Mouse (Mus musculus): Measurements from ENCODE around the gene Mta2. TPM values are rescaled to one million over a fixed set of nuclear protein-coding genes. Genes with fewer than 3 reads are reported as not detected.

The Mta2 gene
- total RNA-seq (2023): 190 TPM

DNA sequence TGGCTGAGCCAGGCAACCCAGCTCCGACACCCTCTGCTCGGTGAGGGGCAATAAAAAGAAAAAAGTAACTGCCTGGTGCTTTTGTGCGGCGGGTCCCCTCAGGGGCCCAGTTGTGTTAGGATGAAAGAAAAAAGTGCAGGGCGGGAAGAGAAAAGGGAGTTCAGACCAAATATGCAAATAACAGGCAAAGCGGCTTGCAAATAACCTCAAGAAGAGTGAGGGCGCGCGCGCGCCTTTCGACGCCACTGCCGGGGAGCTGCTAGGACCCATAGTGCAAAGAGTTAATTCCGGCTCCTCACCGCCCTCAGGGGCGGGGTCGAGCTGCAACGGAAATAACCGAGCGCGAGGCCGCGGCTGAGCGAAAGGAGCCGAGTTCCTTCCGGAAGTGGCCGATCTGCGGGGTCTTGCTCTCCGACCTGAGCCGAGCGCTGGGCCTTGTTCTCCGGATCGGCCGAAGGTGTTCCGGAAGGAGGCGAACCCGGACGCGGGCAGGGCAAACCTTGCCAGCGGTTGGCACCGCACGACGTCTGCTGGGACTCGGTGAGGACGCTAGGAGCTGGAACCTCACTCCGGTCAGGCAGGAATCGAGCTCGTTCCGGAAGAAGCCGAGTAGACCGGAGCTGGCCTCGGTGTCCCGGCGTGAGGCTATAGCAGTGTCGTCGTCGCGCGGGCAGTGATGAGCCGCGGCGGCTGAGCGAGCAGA is at the start of gene Mta2:
Gene Mta2 (plus strand): TSS at position 361 of the 703 bp plus-strand sequence.

DNA sequence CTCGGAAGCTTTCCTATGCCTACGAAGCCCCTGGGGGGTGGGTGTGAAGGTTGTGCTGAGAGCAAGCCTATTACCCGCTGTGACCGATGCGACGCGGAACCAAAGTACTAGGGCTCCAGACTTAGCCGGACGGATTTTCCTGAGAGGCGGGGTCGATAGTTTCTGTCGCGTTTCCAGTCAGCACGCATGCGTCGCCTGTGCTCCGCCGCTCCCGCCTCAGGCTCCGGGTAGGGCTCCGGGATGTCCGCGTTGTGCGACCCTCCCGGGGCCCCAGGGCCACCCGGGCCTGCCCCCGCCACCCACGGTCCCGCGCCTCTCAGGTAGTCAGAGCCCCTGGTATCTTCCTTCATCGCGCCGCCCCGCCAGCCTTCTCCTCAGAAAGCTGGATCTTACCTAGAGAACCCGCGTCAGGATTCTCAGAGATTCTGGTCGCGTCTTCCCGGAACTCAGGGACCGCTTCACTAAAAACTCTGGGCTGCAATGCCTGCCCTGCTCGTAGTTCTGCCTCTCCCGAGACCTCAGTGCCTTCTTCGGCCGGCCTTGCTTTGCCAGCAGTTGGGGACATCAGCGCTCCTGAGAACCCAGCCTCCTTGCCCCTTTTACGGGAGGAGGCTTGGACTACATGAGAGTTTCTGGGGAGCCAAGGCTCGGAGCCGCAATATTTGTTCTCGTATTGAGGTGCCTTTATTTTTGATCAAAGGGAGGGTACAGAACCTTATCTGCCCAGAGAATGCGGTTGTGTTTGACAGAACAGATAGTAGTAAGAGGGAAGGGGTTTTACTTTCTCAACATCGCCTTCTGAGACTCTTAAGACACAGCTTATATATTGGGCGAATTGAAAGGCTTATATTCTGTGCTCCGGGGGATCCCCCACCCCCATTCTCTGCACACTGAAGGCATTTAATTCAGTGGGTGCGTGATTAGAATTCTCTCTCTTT is 48.6 kb upstream of the Mta2 start, which contains the start of gene Ints5:
Gene Ints5 (plus strand): TSS at position 177 of the 938 bp plus-strand sequence.

DNA sequence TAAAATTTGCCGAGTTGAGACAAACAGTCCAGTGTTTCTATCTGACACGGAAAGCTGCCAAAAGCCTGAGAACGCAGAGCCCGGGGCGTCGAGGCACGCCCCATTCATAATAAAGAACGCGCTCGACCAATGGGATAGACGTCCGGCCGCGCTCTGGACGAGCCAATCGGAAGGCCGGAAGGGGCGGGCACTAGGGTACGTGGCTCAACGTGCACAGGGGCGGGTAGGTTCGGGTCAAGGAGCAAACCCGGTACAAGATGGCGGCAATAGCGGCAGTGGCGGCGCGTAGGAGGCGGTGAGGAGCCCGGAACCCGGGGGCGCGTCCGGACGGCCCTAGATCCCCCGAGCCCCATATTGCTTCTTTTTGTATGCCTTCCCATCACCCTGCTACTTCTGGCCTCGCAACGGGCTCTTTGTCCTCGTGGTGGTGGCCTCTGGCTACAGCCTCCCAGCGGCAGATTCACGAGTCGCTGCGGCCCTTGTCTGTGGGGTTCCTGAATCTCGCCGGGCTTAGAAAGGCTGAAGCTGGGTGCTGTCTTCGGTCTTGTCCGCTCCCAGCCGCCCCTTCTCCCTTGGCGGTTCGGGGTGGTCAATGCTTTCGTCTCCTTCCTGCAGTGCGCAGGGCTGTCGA is 43.7 kb upstream of the Mta2 start, which contains the start of gene Ganab:
Gene Ganab (plus strand): TSS at position 207 of the 631 bp plus-strand sequence.

DNA sequence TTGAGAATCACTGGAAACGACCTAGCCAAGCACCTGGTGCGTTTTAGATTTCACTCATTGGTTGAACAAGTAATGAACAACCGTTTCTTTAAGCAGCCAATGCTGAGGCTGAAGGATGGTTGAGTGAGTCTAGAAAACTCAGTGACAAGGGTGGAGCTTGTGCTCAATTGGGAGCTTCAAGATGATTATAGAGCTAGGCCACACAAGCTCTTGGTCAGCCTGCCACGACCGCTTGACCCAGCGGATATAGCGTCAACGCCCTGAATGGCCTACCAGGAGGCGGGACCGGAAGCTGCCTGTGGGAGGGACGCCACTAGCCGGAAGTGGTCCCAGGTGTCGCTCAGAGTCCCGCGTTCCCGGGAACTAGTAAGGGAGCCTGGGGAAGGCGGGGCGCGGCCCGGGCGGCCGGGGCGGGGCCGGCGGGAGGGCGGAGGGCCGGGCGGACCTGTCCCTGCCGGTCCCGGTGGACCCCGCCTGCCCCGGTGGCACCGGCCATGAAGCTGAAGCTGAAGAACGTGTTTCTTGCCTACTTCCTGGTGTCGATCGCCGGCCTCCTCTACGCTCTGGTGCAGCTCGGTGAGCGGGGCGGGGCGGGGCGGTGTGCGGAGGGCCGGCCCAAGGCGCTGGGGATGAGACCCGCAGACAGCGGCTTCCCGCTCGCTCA is 21.5 kb upstream of the Mta2 start, which contains the start of gene B3gat3:
Gene B3gat3 (plus strand): TSS at position 302 of the 664 bp plus-strand sequence.

DNA sequence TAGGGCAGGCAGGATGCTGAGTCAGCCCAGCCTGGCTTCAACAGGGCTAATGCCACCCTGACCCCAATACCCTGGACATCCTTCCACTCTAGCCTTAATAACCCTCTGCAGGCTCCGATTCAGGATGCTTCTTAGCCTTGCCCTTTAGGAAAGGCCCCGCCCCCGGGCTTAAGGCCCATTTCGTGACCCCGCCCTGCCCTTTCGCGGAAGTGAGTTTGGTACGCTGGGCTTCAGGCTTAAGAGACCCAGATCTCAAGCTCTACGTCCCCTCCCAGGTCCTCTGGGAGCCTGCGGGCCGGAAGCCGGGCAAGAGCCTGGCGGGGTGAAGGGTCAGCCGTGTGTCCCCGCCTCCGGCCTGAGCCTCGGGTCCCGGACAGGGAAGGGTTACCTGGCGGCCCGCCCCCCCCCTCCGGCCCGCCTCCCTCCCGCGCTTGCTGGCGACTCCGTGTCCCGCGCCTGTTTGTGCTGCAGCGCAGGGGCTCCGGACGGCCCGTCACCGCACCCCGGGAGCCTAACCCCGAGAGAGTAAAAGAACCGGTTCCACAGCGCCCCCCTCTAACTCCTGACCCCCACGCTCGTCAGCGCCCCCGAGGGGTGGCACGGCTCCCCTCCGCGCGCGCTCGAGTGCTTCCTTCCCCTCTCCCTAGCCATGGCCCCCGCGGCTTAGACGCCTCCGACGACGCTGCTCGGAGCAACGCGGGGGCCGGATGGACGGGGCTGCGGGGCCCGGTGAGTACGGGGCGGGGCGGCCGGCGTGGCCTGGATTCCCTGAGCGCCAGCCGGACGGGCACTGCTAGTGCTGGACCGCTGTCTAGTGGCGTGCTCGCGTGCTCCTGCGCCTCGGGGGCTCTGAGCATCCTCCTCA is 12.2 kb upstream of the Mta2 start, which contains the start of the genes Rom1 and Eml3:
Gene Rom1 (minus strand): TSS at position 133 of the 865 bp plus-strand sequence.
Gene Eml3 (plus strand): TSS at position 329 of the 865 bp plus-strand sequence.

DNA sequence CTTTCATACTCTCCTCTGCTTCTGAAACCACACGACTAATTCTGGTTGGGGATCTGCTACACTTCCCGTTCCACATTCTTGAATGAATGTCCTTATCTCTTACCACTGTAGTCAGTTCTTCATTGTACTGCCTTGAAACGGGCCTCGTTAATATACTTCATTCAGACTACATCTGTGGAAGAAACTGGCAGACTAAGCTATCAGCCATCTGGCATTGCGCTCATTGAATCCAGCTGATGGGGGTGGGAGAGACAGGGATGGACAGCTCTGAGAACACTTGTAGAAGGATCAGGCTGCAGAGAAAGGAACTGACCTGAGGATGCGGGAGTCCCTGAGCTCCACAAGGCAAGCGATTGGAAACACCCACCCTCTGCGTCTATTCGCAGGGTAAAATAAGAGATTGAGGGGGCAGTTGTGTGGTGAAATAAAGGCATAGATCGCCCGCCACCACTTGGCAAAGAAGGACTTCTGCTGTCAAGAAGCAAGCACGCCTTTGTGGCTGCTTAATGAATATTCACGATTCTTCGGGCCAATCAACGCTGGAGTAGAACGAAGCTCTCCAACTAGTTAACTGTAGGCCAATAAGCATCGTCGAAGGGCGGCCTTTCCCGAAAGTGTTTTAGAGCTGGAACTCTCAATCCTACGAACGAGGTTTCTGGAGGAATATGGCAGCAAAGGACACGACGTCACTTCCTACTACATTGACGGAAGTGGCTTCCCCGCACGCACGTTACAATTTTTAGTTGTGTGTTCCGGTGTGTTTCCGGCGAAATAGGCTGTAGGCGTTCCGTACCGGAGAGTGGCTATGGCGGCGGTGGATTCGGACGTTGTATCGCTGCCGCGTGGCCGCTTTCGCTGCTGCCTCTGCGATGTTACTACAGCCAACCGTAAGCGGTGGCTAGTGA is 11.7 kb downstream of the Mta2 start, which contains the start of gene Tut1:
Gene Tut1 (plus strand): TSS at position 713 of the 905 bp plus-strand sequence.

DNA sequence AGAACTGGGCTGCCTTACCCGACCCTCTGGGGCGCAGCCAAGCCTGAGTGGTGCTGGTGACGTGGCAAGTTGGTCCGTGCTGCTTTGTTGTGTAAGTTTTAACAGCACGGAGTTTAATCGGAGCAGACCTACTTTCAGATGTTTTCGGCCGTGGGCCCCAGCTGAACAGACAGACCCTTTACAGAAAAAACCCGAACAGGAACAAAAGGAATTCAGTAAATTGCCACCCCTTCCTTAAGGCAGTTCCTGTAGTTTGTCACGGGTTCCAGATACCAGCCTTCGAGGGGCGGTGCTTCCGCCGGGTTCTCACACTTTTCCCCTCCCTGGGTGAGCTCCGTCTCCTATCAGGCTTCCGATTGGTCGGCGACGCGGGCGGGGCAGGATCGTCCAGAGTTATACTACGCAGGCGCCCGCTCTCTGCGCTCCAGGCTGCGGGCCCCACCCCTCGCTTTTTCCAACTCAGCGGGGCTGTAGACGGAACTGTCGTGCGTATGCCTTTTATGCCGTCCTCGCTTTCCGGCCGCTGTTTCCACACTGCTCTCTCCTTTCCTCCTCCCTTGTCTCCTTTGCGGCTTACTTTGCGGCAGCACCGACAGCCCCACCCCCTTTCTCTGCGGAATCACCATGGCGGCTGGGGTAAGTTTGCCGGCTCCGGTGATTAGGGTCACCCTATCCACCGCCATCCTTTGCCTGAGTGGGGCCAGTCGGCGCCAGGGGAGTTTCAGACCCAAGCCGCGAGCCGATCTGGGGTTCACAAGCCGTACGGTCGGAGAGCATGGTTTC is 25.1 kb downstream of the Mta2 start, which contains the start of gene Eef1g:
Gene Eef1g (plus strand): TSS at position 452 of the 783 bp plus-strand sequence.

DNA sequence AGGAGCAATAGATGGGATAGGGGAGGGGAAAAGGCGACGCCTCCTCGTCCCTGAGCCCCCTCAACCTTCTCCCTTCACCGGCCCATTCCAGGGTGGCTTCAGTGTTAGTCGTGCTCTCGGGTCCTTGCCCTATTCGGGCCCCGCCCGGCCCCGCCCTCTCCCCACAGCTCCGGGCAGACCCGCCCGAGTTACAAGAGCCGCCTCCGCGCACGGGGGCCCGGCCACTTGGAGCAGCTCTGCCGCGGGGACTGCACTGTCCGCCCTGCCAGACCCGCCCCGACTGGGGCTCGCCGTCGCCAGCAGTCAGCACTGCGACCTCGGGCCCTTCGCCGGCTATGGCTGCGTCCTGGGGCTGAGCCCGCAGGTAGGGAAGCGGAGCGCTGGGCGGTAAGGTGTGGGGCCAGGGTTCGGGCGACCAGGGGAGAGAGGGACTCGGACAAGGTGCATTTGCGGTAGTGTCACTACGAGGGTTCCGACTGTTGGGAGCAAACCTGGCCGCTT is 47.4 kb downstream of the Mta2 start, which contains the start of gene Ahnak:
Gene Ahnak (plus strand): TSS at position 219 of the 501 bp plus-strand sequence.

Other genes starting within 250 kb of the Mta2 start
- gene Slc3a2, start 218.5 kb upstream of the Mta2 start, total RNA-seq (2023): 174 TPM
- gene Wdr74, start 206.0 kb upstream of the Mta2 start, total RNA-seq (2023): 92.0 TPM
- gene 1700092M07Rik, start 201.2 kb upstream of the Mta2 start, total RNA-seq (2023): 7.7 TPM
- 251 TPM for gene Stx5a, start 200.5 kb upstream of the Mta2 start, total RNA-seq (2023)
- gene Nxf1, start 184.8 kb upstream of the Mta2 start, total RNA-seq (2023): 533 TPM
- 39.0 TPM for gene Tmem223, start 170.9 kb upstream of the Mta2 start, total RNA-seq (2023)
- gene Tmem179b, start 167.4 kb upstream of the Mta2 start, total RNA-seq (2023): 68.8 TPM
- gene Taf6l, start 155.5 kb upstream of the Mta2 start, total RNA-seq (2023): 10.7 TPM
- 62.8 TPM for gene Polr2g, start 143.3 kb upstream of the Mta2 start, total RNA-seq (2023)
- gene Zbtb3, start 139.3 kb upstream of the Mta2 start, total RNA-seq (2023): 0.77 TPM
- 25.7 TPM for gene Ttc9c, start 122.5 kb upstream of the Mta2 start, total RNA-seq (2023)
- gene Hnrnpul2, start 121.9 kb upstream of the Mta2 start, total RNA-seq (2023): 104 TPM
- gene AC129217.1, start 112.1 kb upstream of the Mta2 start, total RNA-seq (2023): 8.5 TPM
- 39.8 TPM for gene Bscl2, start 104.4 kb upstream of the Mta2 start, total RNA-seq (2023)
- gene Gng3, start 102.7 kb upstream of the Mta2 start, total RNA-seq (2023): not detected
- 1.0 TPM for gene Lrrn4cl, start 91.1 kb upstream of the Mta2 start, total RNA-seq (2023)
- gene Ubxn1, start 70.4 kb upstream of the Mta2 start, total RNA-seq (2023): 118 TPM
- gene Uqcc3, start 61.0 kb upstream of the Mta2 start, total RNA-seq (2023): 36.8 TPM
- gene Lbhd1, start 58.1 kb upstream of the Mta2 start, total RNA-seq (2023): 15.5 TPM
- gene Gm49403, start 57.9 kb upstream of the Mta2 start, total RNA-seq (2023): not detected
- gene 1810009A15Rik, start 53.0 kb upstream of the Mta2 start, total RNA-seq (2023): 28.3 TPM
- not detected for gene Gm49416, start 52.9 kb upstream of the Mta2 start, total RNA-seq (2023)
- gene Ints5, start 48.9 kb upstream of the Mta2 start, total RNA-seq (2023): 21.0 TPM
- gene Ganab, start 43.8 kb upstream of the Mta2 start, total RNA-seq (2023): 133 TPM
- gene B3gat3, start 21.5 kb upstream of the Mta2 start, total RNA-seq (2023): 47.9 TPM
- 4.2 TPM for gene Rom1, start 12.5 kb upstream of the Mta2 start, total RNA-seq (2023)
- 81.1 TPM for gene Eml3, start 12.3 kb upstream of the Mta2 start, total RNA-seq (2023)
- 37.9 TPM for gene Tut1, start 12.0 kb downstream of the Mta2 start, total RNA-seq (2023)
- 593 TPM for gene Eef1g, start 25.2 kb downstream of the Mta2 start, total RNA-seq (2023)
- gene Ahnak, start 47.4 kb downstream of the Mta2 start, total RNA-seq (2023): 73.0 TPM
- not detected for gene Scgb1a1, start 146.1 kb downstream of the Mta2 start, total RNA-seq (2023)
- 10.7 TPM for gene Asrgl1, start 193.8 kb downstream of the Mta2 start, total RNA-seq (2023)